ENCODE assay signal across 8 mouse cellular contexts in genomic region chr2:94273154-94274021, GRCm38 (mm10).
DNase-seq lines count a peak whose midpoint lies in the region; ATAC-seq lines count a peak whose summit lies in the region.

No protein-coding gene starts in this region.

- no peaks in the 10 kb centered on the region for H3K9me3 ChIP-seq in intestine, embryonic 16.5 days (ENCODE audit: control insufficient read depth, low read length)

- H3K36me3 ChIP-seq in intestine, embryonic 16.5 days (ENCODE audit: control insufficient read depth, insufficient read depth, low read length): no peaks in the 10 kb centered on the region

- DNase-seq in adrenal gland, adult (ENCODE audit: inconsistent age in 2 of 2, low spot score in 1 of 2): peak; percentile 91 to 96
- DNase-seq in embryo, embryonic 10 days (ENCODE audit: low spot score): peak; percentile 61
- DNase-seq in gastrocnemius, postnatal 4 days (ENCODE audit: low spot score in 2 of 2): peak; percentile 60 to 74
- DNase-seq in left cerebral cortex, postnatal 25 days (ENCODE audit: low spot score in 2 of 2): peak; percentile 88 to 90
- DNase-seq in right cerebral cortex, postnatal 36 days (ENCODE audit: low spot score in 2 of 2): peak; percentile 82 to 83
- peak; percentile 74 to 82 for DNase-seq in urinary bladder, postnatal 4 days (ENCODE audit: low spot score in 2 of 2)

- H3K4me3 ChIP-seq in intestine, embryonic 16.5 days (ENCODE audit: low read length): peak overlapping the region; percentile 63

- H3K27me3 ChIP-seq in intestine, embryonic 16.5 days (replicated peaks; ENCODE audit: control insufficient read depth, insufficient read depth, low read length): peaks cover 22% of the 10 kb centered on the region

- WGBS in intestine, embryonic 16.5 days: under 1% methylated on average over 58 of the region's 72 CpGs

- 0 out of 2 replicates have a peak, but pooled peaks cover 3% of the 10 kb centered on the region for H3K4me1 ChIP-seq in intestine, embryonic 16.5 days (ENCODE audit: control insufficient read depth, insufficient read depth, low read length)

- intact Hi-C loops in left cerebral cortex, postnatal 25 days (cut with DNase I): loop anchor here (1.0 to 2.0 kb wide), 2 partner anchors 8 to 27 kb away; no protein-coding TSS in a partner anchor

- H3K27ac ChIP-seq in intestine, embryonic 16.5 days (ENCODE audit: low read length): no peak overlapping the region

- peak overlapping the region; percentile 69 for H3K9ac ChIP-seq in intestine, embryonic 16.5 days (ENCODE audit: low read depth, low read length)

- H3K4me2 ChIP-seq in intestine, embryonic 16.5 days (ENCODE audit: low read depth, low read length): peak overlapping the region; percentile 99

- peak; percentile 92 for ATAC-seq in intestine, embryonic 16.5 days
- peak; percentile 84 for ATAC-seq in megakaryocyte-erythroid progenitor cell, adult 5-6 weeks (replicated peaks; ENCODE audit: low FRiP score, low TSS enrichment, poor library complexity, severe bottlenecking)
